Mouse (Mus musculus): ENCODE measurements around the gene Mrps6. TPM values are rescaled to one million over a fixed set of nuclear protein-coding genes. Genes with fewer than 3 reads are reported as not detected.

Gene Mrps6
- 164 and 165 TPM in 2 replicates for polyA plus RNA-seq (2015; fragmentation: Nextera tagmentation; extraction: Ambion mirVana)

GRCm38 (mm10) chr16:92057852-92058643 is at the start of gene Mrps6, which contains the start of the genes Gm49711 and Slc5a3:
Gene Mrps6, plus strand, starts transcription at chr16:92058270.
Gene Gm49711, plus strand, starts transcription at chr16:92058316.
Gene Slc5a3, plus strand, starts transcription at chr16:92058322.
- peak; percentile 92 for ATAC-seq (ENCODE audit: low FRiP score, low TSS enrichment)
- Histone ChIP-seq H3K4me2 (replicated peaks; ENCODE audit: low read depth, low read length) (peak within 1 kb of the TSS; percentile 68), H3K27me3 (ENCODE audit: insufficient read depth, low read length) (no peaks in the 10 kb centered on the region), H3K36me3 (ENCODE audit: insufficient read depth, low read length) (peaks cover 12% of the 10 kb centered on the region), H3K4me3 (ENCODE audit: low read length) (peak within 1 kb of the TSS; percentile 91), H3K27ac (ENCODE audit: low read length) (peak within 1 kb of the TSS; percentile 89), H3K9ac (replicated peaks; ENCODE audit: low read length) (peak within 1 kb of the TSS; percentile 92), H3K9me3 (ENCODE audit: low read length) (peaks cover 8% of the 10 kb centered on the region), H3K4me1 (ENCODE audit: insufficient read depth, low read length) (peaks cover 27% of the 10 kb centered on the region)
- under 1% methylated on average over 79 of the region's 99 CpGs for WGBS

GRCm38 (mm10) chr16:92009586-92009985 is 48.5 kb upstream of the Mrps6 start:
- 94% methylated on average over 2 of the region's 2 CpGs for WGBS
- no peaks in the 10 kb centered on the region for H3K36me3 ChIP-seq (ENCODE audit: insufficient read depth, low read length)
- ATAC-seq (ENCODE audit: low FRiP score, low TSS enrichment), result no peak
- H3K9me3 ChIP-seq (ENCODE audit: low read length), result 0 out of 2 replicates have a peak, but pooled peaks cover 3% of the 10 kb centered on the region
- no peak overlapping the region for H3K4me2 ChIP-seq (replicated peaks; ENCODE audit: low read depth, low read length)
- H3K4me1 ChIP-seq (ENCODE audit: insufficient read depth, low read length), result no peaks in the 10 kb centered on the region
- H3K27ac ChIP-seq (ENCODE audit: low read length), result no peak overlapping the region
- no peak overlapping the region for H3K9ac ChIP-seq (replicated peaks; ENCODE audit: low read length)
- no peaks in the 10 kb centered on the region for H3K27me3 ChIP-seq (ENCODE audit: insufficient read depth, low read length)
- no peak overlapping the region for H3K4me3 ChIP-seq (ENCODE audit: low read length)

GRCm38 (mm10) chr16:92016792-92017191 is 41.3 kb upstream of the Mrps6 start:
- H3K4me3 ChIP-seq (ENCODE audit: low read length), result no peak overlapping the region
- H3K4me2 ChIP-seq (replicated peaks; ENCODE audit: low read depth, low read length), result no peak overlapping the region
- H3K9ac ChIP-seq (replicated peaks; ENCODE audit: low read length), result no peak overlapping the region
- WGBS, result 68% methylated on average over 8 of the region's 8 CpGs
- no peaks in the 10 kb centered on the region for H3K27me3 ChIP-seq (ENCODE audit: insufficient read depth, low read length)
- H3K27ac ChIP-seq (ENCODE audit: low read length), result no peak overlapping the region
- no peaks in the 10 kb centered on the region for H3K36me3 ChIP-seq (ENCODE audit: insufficient read depth, low read length)
- no peak for ATAC-seq (ENCODE audit: low FRiP score, low TSS enrichment)
- peaks cover 15% of the 10 kb centered on the region; the same call in 1 of the 2 replicates for H3K4me1 ChIP-seq (ENCODE audit: insufficient read depth, low read length)
- no peaks in the 10 kb centered on the region for H3K9me3 ChIP-seq (ENCODE audit: low read length)

- no peaks in the 10 kb centered on the region for H3K36me3 ChIP-seq (ENCODE audit: insufficient read depth, low read length)
- ATAC-seq (ENCODE audit: low FRiP score, low TSS enrichment), result peak; percentile 49; the same call in 1 of the 2 replicates
Observed at GRCm38 (mm10) chr16:92019141-92020118, 38.6 kb upstream of the Mrps6 start.

GRCm38 (mm10) chr16:92021656-92022400 is 36.2 kb upstream of the Mrps6 start:
- no peaks in the 10 kb centered on the region for H3K9me3 ChIP-seq (ENCODE audit: low read length)
- no peaks in the 10 kb centered on the region for H3K36me3 ChIP-seq (ENCODE audit: insufficient read depth, low read length)
- no peak for ATAC-seq (ENCODE audit: low FRiP score, low TSS enrichment)
- H3K4me2 ChIP-seq (replicated peaks; ENCODE audit: low read depth, low read length), result no peak overlapping the region
- no peak overlapping the region for H3K9ac ChIP-seq (replicated peaks; ENCODE audit: low read length)
- H3K27ac ChIP-seq (ENCODE audit: low read length), result no peak overlapping the region
- 77% methylated on average over 12 of the region's 12 CpGs for WGBS
- peaks cover 19% of the 10 kb centered on the region for H3K4me1 ChIP-seq (ENCODE audit: insufficient read depth, low read length)
- no peaks in the 10 kb centered on the region for H3K27me3 ChIP-seq (ENCODE audit: insufficient read depth, low read length)
- no peak overlapping the region for H3K4me3 ChIP-seq (ENCODE audit: low read length)

More at GRCm38 (mm10) chr16:92019141-92020118, 38.6 kb upstream of the Mrps6 start:
- 7% methylated on average over 26 of the region's 26 CpGs for WGBS
- no peaks in the 10 kb centered on the region for H3K27me3 ChIP-seq (ENCODE audit: insufficient read depth, low read length)
- peak overlapping the region; percentile 58 for H3K9ac ChIP-seq (replicated peaks; ENCODE audit: low read length)
- peak overlapping the region; percentile 37 for H3K4me3 ChIP-seq (ENCODE audit: low read length)
- peak overlapping the region; percentile 84 for H3K27ac ChIP-seq (ENCODE audit: low read length)
- H3K9me3 ChIP-seq (ENCODE audit: low read length), result no peaks in the 10 kb centered on the region
- peaks cover 19% of the 10 kb centered on the region for H3K4me1 ChIP-seq (ENCODE audit: insufficient read depth, low read length)
- peak overlapping the region; percentile 51 for H3K4me2 ChIP-seq (replicated peaks; ENCODE audit: low read depth, low read length)

GRCm38 (mm10) chr16:92022494-92023283 is 35.4 kb upstream of the Mrps6 start:
- H3K36me3 ChIP-seq (ENCODE audit: insufficient read depth, low read length), result no peaks in the 10 kb centered on the region
- 69% methylated on average over 20 of the region's 20 CpGs for WGBS
- no peak for ATAC-seq (ENCODE audit: low FRiP score, low TSS enrichment)
- no peaks in the 10 kb centered on the region for H3K9me3 ChIP-seq (ENCODE audit: low read length)
- no peak overlapping the region for H3K4me3 ChIP-seq (ENCODE audit: low read length)
- peaks cover 19% of the 10 kb centered on the region for H3K4me1 ChIP-seq (ENCODE audit: insufficient read depth, low read length)
- no peak overlapping the region for H3K9ac ChIP-seq (replicated peaks; ENCODE audit: low read length)
- H3K4me2 ChIP-seq (replicated peaks; ENCODE audit: low read depth, low read length), result no peak overlapping the region
- no peaks in the 10 kb centered on the region for H3K27me3 ChIP-seq (ENCODE audit: insufficient read depth, low read length)
- no peak overlapping the region for H3K27ac ChIP-seq (ENCODE audit: low read length)

GRCm38 (mm10) chr16:92033286-92033685 is 24.8 kb upstream of the Mrps6 start:
- no peak for ATAC-seq (ENCODE audit: low FRiP score, low TSS enrichment)
- no peaks in the 10 kb centered on the region for H3K27me3 ChIP-seq (ENCODE audit: insufficient read depth, low read length)
- no peaks in the 10 kb centered on the region for H3K36me3 ChIP-seq (ENCODE audit: insufficient read depth, low read length)
- H3K4me2 ChIP-seq (replicated peaks; ENCODE audit: low read depth, low read length), result no peak overlapping the region
- H3K9ac ChIP-seq (replicated peaks; ENCODE audit: low read length), result no peak overlapping the region
- no peak overlapping the region for H3K27ac ChIP-seq (ENCODE audit: low read length)
- WGBS, result 87% methylated on average over 3 of the region's 3 CpGs
- H3K4me3 ChIP-seq (ENCODE audit: low read length), result no peak overlapping the region
- no peaks in the 10 kb centered on the region for H3K9me3 ChIP-seq (ENCODE audit: low read length)
- H3K4me1 ChIP-seq (ENCODE audit: insufficient read depth, low read length), result peaks cover 5% of the 10 kb centered on the region; the same call in 1 of the 2 replicates

- Histone ChIP-seq H3K9ac (replicated peaks; ENCODE audit: low read length) (no peak overlapping the region), H3K27me3 (ENCODE audit: insufficient read depth, low read length) (no peaks in the 10 kb centered on the region), H3K4me2 (replicated peaks; ENCODE audit: low read depth, low read length) (no peak overlapping the region), H3K4me3 (ENCODE audit: low read length) (no peak overlapping the region), H3K9me3 (ENCODE audit: low read length) (no peaks in the 10 kb centered on the region; the same call in 1 of the 2 replicates), H3K4me1 (ENCODE audit: insufficient read depth, low read length) (peaks cover 5% of the 10 kb centered on the region; the same call in 1 of the 2 replicates), H3K27ac (ENCODE audit: low read length) (no peak overlapping the region), H3K36me3 (ENCODE audit: insufficient read depth, low read length) (no peaks in the 10 kb centered on the region)
- WGBS, result 76% methylated on average over 5 of the region's 5 CpGs
- ATAC-seq (ENCODE audit: low FRiP score, low TSS enrichment), result no peak
Observed at GRCm38 (mm10) chr16:92034676-92035075, 23.4 kb upstream of the Mrps6 start.

Measured in kidney, embryonic 16.5 days (tissue).